Mouse (Mus musculus) heart, embryonic 15.5 days (tissue): Measurements from ENCODE around the gene Ncam1. TPM values are rescaled to one million over a fixed set of nuclear protein-coding genes. Genes with fewer than 3 reads are reported as not detected.

Experiments
- ATAC-seq: fragments of 200-750 bp; cut with Nextera tagmentation; replicated peaks from 2 replicates; pipeline ENCODE4 v1.8.0; 2017; ENCODE audit warnings: low read depth, moderate TSS enrichment; ENCODE audit not compliant: insufficient number of reproducible peaks, insufficient read depth, low FRiP score
- H3K27ac ChIP-seq: fragments of 300-500 bp; sonication (generic); 2 replicates; pipeline ENCODE4 v1.5.1; 2015; ENCODE audit warnings: mild to moderate bottlenecking, inconsistent platforms
- H3K27me3 ChIP-seq: fragments of 300-500 bp; sonication (generic); 2 replicates; pipeline ENCODE4 v1.6.1; 2015; ENCODE audit warnings: inconsistent platforms
- H3K36me3 ChIP-seq: fragments of 300-500 bp; sonication (generic); 2 replicates; pipeline ENCODE4 v1.6.1; 2015; ENCODE audit warnings: mild to moderate bottlenecking, inconsistent platforms
- H3K4me1 ChIP-seq: fragments of 300-500 bp; sonication (generic); replicated peaks from 2 replicates; pipeline ENCODE4 v1.6.1; 2015; ENCODE audit warnings: inconsistent platforms
- H3K4me2 ChIP-seq: fragments of 300-500 bp; sonication (generic); 2 replicates; pipeline ENCODE4 v1.6.1; 2015; ENCODE audit warnings: inconsistent platforms, mild to moderate bottlenecking, moderate library complexity
- H3K4me3 ChIP-seq: fragments of 300-500 bp; sonication (generic); 2 replicates; pipeline ENCODE4 v1.5.1; 2015; ENCODE audit warnings: mild to moderate bottlenecking, inconsistent platforms
- H3K9ac ChIP-seq: fragments of 300-500 bp; sonication (generic); 2 replicates; pipeline ENCODE4 v1.6.1; 2015; ENCODE audit warnings: mild to moderate bottlenecking, inconsistent platforms
- H3K9me3 ChIP-seq: fragments of 300-500 bp; sonication (generic); replicated peaks from 2 replicates; pipeline ENCODE4 v1.6.1; 2016; ENCODE audit warnings: inconsistent platforms
- WGBS: fragments of 180-500 bp; shearing (Covaris S2); methylation state at CpG from one replicate; pipeline ENCODE4 v1.1.7; 2015; ENCODE audit warnings: mixed read lengths; 5-methylcytosine and 5-hydroxymethylcytosine counted together
- polyA plus RNA-seq: library from polyadenylated mRNA; unstranded; fragments of >200 nt; fragmentation: Nextera tagmentation; extraction: Ambion mirVana; gene quantifications from 2 replicates; pipeline ENCODE4 v1.2.1, GENCODE M21; 2015

Ncam1 gene
- polyA plus RNA-seq, 1 experiment from 2014 or later, result 124 TPM

DNA sequence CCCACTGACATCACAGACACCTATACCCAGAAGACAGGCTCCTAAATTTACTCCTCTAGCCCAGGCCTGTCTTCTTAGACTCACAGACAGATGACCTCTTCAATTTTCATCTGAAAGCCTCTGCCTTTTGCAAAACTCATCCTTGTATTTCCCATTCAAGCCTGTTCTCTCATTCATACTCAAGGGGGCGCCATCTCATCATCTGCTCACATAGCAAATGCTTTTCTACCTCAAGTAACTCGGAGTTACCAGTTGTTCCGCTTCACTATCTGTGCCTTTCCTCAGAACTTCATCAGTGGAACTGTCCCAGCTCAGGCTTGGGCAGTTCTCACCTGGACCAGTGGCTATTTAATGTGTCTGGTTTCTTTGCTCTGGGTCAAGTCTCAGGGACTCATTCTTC lies 181.5 kb downstream of the Ncam1 start:
- 8% methylated on average over 3 of the region's 3 CpGs for WGBS
- no peaks in the 10 kb centered on the region for H3K9me3 ChIP-seq
- no peak overlapping the region for H3K4me3 ChIP-seq
- no peak overlapping the region for H3K27ac ChIP-seq
- peaks cover 15% of the 10 kb centered on the region for H3K4me1 ChIP-seq
- no peak overlapping the region for H3K4me2 ChIP-seq
- H3K9ac ChIP-seq, result no peak overlapping the region
- H3K36me3 ChIP-seq, result 0 out of 2 replicates have a peak, but pooled peaks cover 5% of the 10 kb centered on the region
- no peaks in the 10 kb centered on the region for H3K27me3 ChIP-seq
- ATAC-seq, result no peak

DNA sequence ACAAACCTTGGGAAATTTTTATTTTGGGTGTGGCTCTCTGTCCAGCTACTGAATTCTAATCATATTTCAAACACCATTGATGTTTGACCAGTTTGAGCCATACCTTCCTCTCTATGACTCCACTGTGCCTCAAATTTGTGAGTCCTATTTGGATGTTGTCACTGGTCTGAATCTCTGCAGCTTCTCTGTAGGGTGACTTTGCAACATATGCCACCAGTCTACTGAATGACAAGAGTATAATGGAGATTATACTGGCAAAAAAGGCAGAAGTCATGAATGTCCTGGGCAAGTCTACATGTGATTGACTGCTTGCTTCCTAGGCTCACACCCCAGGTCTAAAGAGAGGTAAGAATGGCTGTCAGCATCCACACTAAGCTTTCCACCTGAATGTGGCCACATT lies 186.3 kb downstream of the Ncam1 start:
- Histone ChIP-seq H3K4me1 (peaks cover 7% of the 10 kb centered on the region; the same call in 1 of the 2 replicates), H3K36me3 (0 out of 2 replicates have a peak, but pooled peaks cover 5% of the 10 kb centered on the region), H3K4me2 (no peak overlapping the region), H3K27ac (no peak overlapping the region), H3K4me3 (no peak overlapping the region), H3K9ac (no peak overlapping the region), H3K9me3 (no peaks in the 10 kb centered on the region), H3K27me3 (no peaks in the 10 kb centered on the region)
- ATAC-seq, result no peak

DNA sequence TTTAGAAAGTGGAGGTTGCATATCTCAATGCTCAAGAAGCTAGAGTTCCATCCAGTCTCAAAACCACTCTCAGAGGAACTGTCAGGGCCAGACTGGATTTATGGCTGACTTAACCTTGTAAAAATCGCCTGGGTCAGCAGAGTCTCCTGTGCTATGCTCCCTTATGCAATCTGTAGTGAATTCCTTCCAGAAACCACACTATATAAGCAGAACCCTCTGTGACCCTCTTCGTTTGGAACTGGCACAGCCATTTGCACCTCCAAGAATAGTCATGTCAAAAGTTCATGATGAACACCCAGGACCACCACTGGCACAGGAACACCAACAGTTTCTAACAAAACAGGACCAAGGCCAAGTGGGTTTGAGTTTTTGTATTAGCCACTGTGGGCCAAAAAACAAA lies 190.5 kb downstream of the Ncam1 start:
- no peak for ATAC-seq
- no peak overlapping the region for H3K4me3 ChIP-seq
- H3K9me3 ChIP-seq, result no peaks in the 10 kb centered on the region
- no peak overlapping the region for H3K27ac ChIP-seq
- no peaks in the 10 kb centered on the region for H3K27me3 ChIP-seq
- no peak overlapping the region for H3K9ac ChIP-seq
- WGBS, result 71% methylated on average over 2 of the region's 2 CpGs
- peaks cover 28% of the 10 kb centered on the region for H3K4me1 ChIP-seq
- H3K4me2 ChIP-seq, result no peak overlapping the region
- no peaks in the 10 kb centered on the region for H3K36me3 ChIP-seq

DNA sequence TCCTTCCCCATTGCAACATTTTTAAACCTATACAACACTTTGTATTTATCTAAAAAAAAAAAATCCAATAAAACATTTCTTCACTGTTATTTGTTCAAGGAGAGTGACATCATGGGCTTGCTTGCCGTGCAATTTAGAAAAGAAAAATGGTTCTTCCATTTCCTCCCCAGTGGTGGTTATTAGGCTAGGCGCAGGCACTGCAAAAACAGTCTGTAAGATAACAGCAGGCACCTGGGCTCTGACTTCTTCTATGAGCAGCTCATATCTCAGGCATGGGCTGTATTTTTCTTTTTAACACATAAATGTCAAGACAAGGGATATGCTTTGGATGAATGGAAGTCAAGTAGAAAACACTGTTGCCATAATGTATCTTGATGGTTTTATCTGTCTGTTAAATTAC lies 192.0 kb downstream of the Ncam1 start:
- H3K27ac ChIP-seq, result peak overlapping the region; percentile 47; the same call in 1 of the 2 replicates
- WGBS, result 34% methylated on average over 2 of the region's 2 CpGs
- no peaks in the 10 kb centered on the region for H3K36me3 ChIP-seq
- no peak overlapping the region for H3K4me3 ChIP-seq
- H3K9ac ChIP-seq, result no peak overlapping the region
- H3K4me1 ChIP-seq, result peaks cover 28% of the 10 kb centered on the region
- no peak for ATAC-seq
- no peak overlapping the region for H3K4me2 ChIP-seq
- H3K27me3 ChIP-seq, result no peaks in the 10 kb centered on the region
- no peaks in the 10 kb centered on the region for H3K9me3 ChIP-seq

DNA sequence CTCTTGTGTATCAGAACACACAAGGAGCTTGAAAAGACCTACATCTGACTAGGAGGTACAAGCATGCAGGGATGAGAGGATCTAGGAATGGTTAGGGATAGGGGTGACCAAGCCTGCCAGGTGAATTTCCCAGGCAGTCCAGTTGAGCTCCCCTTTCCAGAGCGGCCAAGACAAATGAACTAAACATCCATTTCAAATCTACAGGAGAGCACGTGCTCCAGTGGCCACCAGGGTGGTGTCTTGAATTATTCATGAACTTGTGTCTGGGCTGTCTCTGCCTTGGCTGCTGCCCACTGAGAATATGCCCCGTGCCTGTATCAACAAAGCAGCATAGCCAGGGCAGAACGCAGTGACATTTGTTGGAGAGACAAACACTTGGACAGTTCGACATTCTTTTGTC lies 192.4 kb downstream of the Ncam1 start:
- 29% methylated on average over 5 of the region's 5 CpGs for WGBS
- H3K36me3 ChIP-seq, result no peaks in the 10 kb centered on the region
- no peaks in the 10 kb centered on the region for H3K27me3 ChIP-seq
- peak; percentile 50; the same call in 1 of the 2 replicates for ATAC-seq
- no peak overlapping the region for H3K4me2 ChIP-seq
- no peaks in the 10 kb centered on the region for H3K9me3 ChIP-seq
- peak overlapping the region; percentile 47 for H3K27ac ChIP-seq
- peaks cover 28% of the 10 kb centered on the region for H3K4me1 ChIP-seq
- no peak overlapping the region for H3K4me3 ChIP-seq
- no peak overlapping the region for H3K9ac ChIP-seq

DNA sequence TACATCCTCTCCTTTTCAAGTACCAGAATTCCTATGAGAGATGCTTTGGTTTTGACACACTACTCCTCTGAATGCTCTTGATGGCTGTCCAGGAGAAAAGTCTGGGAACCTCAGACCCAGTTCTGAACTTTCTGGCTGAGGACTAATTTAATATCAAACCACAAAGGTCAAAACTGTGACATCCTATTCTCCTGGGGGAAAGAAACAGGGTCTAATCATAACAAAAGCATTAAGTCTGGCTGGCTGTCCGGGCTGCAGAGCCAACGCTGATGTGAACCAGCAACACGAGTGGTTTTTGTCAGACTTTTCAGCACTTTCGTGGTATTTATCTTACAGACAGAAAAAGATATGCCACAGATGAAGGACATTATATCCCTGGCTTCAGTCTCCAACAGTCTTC lies 192.9 kb downstream of the Ncam1 start:
- no peak overlapping the region for H3K4me2 ChIP-seq
- H3K4me1 ChIP-seq, result peaks cover 28% of the 10 kb centered on the region
- H3K4me3 ChIP-seq, result no peak overlapping the region
- H3K9me3 ChIP-seq, result no peaks in the 10 kb centered on the region
- 18% methylated on average over 4 of the region's 4 CpGs for WGBS
- H3K9ac ChIP-seq, result no peak overlapping the region
- peak overlapping the region; percentile 47 for H3K27ac ChIP-seq
- no peak; the same call in 1 of the 2 replicates for ATAC-seq
- no peaks in the 10 kb centered on the region for H3K36me3 ChIP-seq
- no peaks in the 10 kb centered on the region for H3K27me3 ChIP-seq

DNA sequence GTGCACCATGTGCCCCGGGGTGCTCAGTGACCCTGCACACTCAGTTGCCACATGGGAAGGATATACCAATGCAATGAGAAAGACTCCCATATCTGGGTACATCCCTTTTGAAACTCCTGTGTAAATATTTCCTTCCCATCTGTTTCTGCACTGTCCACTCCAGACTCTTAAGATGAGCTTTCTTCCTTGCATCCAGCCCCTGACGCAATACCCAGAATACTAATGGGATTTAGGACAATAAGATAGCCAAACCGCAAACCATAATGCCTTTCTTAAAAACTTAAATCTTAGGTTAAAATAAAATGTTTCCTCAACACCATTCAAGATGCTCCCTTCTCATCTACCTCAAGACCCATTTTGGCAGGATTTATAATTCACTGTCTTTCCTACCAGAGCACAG lies 193.4 kb downstream of the Ncam1 start:
- no peak overlapping the region for H3K9ac ChIP-seq
- H3K4me2 ChIP-seq, result no peak overlapping the region
- no peaks in the 10 kb centered on the region for H3K27me3 ChIP-seq
- WGBS, result 69% methylated on average over 3 of the region's 3 CpGs
- peaks cover 28% of the 10 kb centered on the region for H3K4me1 ChIP-seq
- H3K36me3 ChIP-seq, result no peaks in the 10 kb centered on the region
- H3K27ac ChIP-seq, result no peak overlapping the region
- H3K4me3 ChIP-seq, result no peak overlapping the region
- ATAC-seq, result no peak
- no peaks in the 10 kb centered on the region for H3K9me3 ChIP-seq

DNA sequence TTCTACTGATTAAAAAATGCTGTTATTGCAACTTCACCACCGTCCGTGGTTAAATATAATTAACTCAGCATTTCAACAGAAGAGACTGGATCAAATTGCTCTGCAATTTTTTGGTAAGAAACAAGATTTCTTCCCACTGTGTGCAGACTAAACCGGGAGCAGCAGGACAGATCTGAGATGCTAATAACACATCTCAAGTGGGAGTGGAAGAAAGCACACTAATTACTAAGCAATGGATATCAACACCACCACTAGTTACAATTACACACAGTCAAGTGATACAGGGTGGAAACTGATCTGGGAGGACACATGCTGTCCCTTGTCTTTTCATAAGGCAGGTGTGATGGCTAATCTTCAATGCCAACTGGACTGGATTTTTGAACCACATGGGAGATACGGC lies 197.5 kb downstream of the Ncam1 start:
- Histone ChIP-seq H3K4me1 (peaks cover 17% of the 10 kb centered on the region), H3K9ac (no peak overlapping the region), H3K9me3 (no peaks in the 10 kb centered on the region), H3K4me2 (no peak overlapping the region), H3K36me3 (no peaks in the 10 kb centered on the region), H3K27ac (no peak overlapping the region), H3K4me3 (no peak overlapping the region), H3K27me3 (no peaks in the 10 kb centered on the region)
- 66% methylated on average over 4 of the region's 4 CpGs for WGBS
- ATAC-seq, result no peak

DNA sequence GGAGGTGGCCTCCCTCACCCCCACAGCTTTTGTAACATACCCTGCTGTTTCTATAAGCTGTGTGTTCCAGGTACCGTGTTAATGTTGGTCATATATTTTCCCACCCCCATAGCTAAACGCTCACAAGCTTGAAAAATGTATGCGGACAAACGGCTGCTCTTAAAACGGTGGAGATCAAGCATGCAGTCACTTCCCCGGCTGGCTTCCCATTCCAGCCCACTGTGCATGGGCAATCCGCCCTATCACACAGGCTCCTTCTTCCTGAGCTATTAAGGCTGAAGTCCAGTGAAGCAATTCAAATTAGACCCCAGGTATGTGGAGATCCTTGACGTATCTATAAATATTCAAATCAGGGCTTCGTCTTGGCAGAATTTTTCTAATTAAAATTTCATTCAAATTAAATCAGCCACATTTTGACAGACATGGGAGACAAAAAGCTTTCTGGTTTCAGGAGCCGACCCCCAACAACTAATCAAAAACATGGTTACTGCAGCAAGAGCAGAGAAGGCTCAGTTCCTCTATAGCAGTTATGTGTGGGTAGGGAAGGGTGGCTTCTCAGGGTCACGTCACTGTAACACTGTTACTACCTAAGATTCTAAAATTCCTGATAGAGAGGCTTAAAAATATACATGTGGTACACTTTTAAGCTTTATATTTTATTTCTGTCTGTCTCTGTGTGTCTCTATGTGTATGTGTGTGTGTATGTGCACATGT lies 202.9 kb downstream of the Ncam1 start:
- no peak overlapping the region for H3K4me3 ChIP-seq
- 43% methylated on average over 11 of the region's 11 CpGs for WGBS
- H3K4me1 ChIP-seq, result peaks cover 34% of the 10 kb centered on the region
- no peaks in the 10 kb centered on the region for H3K36me3 ChIP-seq
- no peak overlapping the region for H3K9ac ChIP-seq
- H3K27ac ChIP-seq, result peak overlapping the region; percentile 27; the same call in 1 of the 2 replicates
- ATAC-seq, result no peak
- H3K9me3 ChIP-seq, result no peaks in the 10 kb centered on the region
- 0 out of 2 replicates have a peak overlapping the region, but pooled peaks have one; percentile 25 for H3K4me2 ChIP-seq
- no peaks in the 10 kb centered on the region for H3K27me3 ChIP-seq

DNA sequence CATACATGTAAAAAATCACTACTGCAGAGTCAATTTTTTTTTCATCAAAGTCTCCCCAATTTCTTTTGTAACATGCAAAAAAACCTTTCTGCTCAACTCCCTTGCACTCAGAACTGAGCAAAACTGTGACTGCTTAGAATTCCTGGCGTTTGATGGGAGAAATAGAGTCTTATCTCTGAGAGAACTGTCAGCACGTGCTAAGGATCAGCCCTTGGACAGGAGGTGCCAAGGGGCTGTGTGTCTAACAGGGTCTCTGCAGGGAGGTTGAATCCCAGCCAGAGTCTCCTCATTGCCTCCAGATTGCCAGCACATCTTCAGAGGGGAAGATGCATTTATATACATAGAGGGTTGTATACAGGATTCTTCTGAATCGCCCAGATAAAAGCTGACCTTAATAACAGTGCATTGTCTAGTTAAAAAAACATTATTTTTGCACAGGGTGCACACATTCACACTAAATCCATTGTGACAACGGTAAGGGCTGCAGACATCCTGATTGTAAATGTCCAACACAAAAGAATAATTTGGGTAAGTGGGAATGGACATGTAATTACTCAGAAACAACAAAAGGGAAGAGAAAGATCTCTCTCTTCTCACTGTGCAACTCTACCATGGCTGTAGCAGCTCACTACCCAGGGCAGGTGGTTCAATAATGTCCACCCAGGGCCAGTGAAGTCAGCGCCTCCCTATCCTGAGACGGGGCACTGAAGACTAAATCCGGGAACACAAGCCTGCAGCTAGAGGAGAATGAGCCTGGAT lies 203.7 kb downstream of the Ncam1 start:
- no peaks in the 10 kb centered on the region for H3K27me3 ChIP-seq

DNA sequence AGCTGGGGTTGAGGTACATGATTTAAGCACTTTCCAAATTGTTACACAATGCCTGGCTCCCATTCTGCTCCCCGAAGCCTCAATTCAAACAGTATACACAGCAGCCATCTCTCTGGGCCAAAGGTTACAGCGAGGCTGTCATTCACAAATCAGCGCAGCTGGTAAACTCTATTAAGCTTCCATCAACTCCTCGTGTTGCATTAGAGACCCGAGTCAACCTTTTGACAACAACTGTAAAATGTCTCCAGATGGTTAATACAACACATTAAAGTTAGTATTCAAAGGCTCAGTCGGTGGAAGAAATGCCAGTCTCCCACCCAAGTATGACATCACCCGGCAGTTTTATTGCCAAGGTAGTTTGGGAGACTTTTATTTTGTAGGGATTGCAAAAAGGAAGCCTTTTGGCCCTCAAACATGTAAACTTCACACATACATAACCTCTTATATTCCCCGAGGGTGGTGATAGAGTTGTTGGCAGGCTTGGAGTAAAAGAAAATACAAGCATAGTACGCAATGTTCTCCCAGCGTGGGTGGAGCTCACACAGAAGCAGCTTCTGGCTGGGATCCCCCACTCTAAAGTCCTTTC lies 204.7 kb downstream of the Ncam1 start:
- Histone ChIP-seq H3K27ac (no peak overlapping the region), H3K9me3 (no peaks in the 10 kb centered on the region), H3K4me3 (no peak overlapping the region), H3K4me2 (no peak overlapping the region), H3K9ac (no peak overlapping the region), H3K4me1 (peaks cover 34% of the 10 kb centered on the region), H3K36me3 (no peaks in the 10 kb centered on the region), H3K27me3 (no peaks in the 10 kb centered on the region)
- WGBS, result 40% methylated on average over 10 of the region's 10 CpGs
- ATAC-seq, result peak; percentile 62

More for the DNA sequence above, 203.7 kb downstream of the Ncam1 start:
- ATAC-seq, result no peak
- Histone ChIP-seq H3K4me2 (0 out of 2 replicates have a peak overlapping the region, but pooled peaks have one; percentile 25), H3K4me1 (peaks cover 34% of the 10 kb centered on the region), H3K36me3 (no peaks in the 10 kb centered on the region), H3K4me3 (no peak overlapping the region), H3K9ac (no peak overlapping the region), H3K27ac (peak overlapping the region; percentile 27; the same call in 1 of the 2 replicates), H3K9me3 (no peaks in the 10 kb centered on the region)
- 22% methylated on average over 7 of the region's 7 CpGs for WGBS
